Mouse (Mus musculus) bone marrow, adult 2 months (tissue): Measurements from ENCODE around the gene Snrnp27. TPM values are rescaled to one million over a fixed set of nuclear protein-coding genes. Genes with fewer than 3 reads are reported as not detected.

Experiments
- H3K27ac ChIP-seq: fragments of 200-500 bp; 2 replicates; pipeline ENCODE4 v1.5.1; 2012; ENCODE audit warnings: low read depth, mild to moderate bottlenecking, control low read depth, inconsistent platforms, low read length; ENCODE audit not compliant: control insufficient read depth, poor library complexity, insufficient read depth
- H3K4me1 ChIP-seq: fragments of 200-500 bp; 2 replicates; pipeline ENCODE4 v1.6.1; 2011; ENCODE audit warnings: low read length; ENCODE audit not compliant: control insufficient read depth, insufficient read depth
- H3K4me3 ChIP-seq: fragments of 200-500 bp; replicated peaks from 2 replicates; pipeline ENCODE3; 2011; ENCODE audit warnings: mild to moderate bottlenecking, low read depth, low read length, control low read depth; ENCODE audit not compliant: control insufficient read depth
- CTCF ChIP-seq: fragments of 200-500 bp; IDR thresholded peaks from 2 replicates; pipeline ENCODE4 v1.5.1; 2011; ENCODE audit warnings: low read length, control low read depth; ENCODE audit not compliant: control insufficient read depth, insufficient read depth
- POLR2A ChIP-seq: fragments of 200-500 bp; IDR thresholded peaks from 2 replicates; pipeline ENCODE4 v1.6.1; 2011; ENCODE audit warnings: low read depth, mild to moderate bottlenecking, control low read depth, low read length, borderline replicate concordance; ENCODE audit not compliant: control insufficient read depth
- WGBS: fragments of 180-500 bp; shearing (Covaris S2); methylation state at CpG from one replicate; pipeline ENCODE4 v1.1.7; 2018; 5-methylcytosine and 5-hydroxymethylcytosine counted together
- polyA plus RNA-seq: library from polyadenylated mRNA; stranded (reverse); fragments of >200 nt; gene quantifications from 2 replicates; pipeline ENCODE4 v1.2.4, GENCODE M21; 2011; ENCODE audit warnings: low replicate concordance; ENCODE audit not compliant: missing spikeins, insufficient read depth, insufficient read length

The Snrnp27 gene
- 47.5 and 47.8 TPM in 2 replicates for polyA plus RNA-seq

GRCm38 (mm10) chr6:86683872-86684654, at the start of gene Snrnp27:
Gene Snrnp27, minus strand, starts transcription at chr6:86684522.
- TF ChIP-seq POLR2A: peak; percentile 85
- TF ChIP-seq CTCF: no peak
- H3K27ac ChIP-seq: peak within 1 kb of the TSS; percentile 53
- 3% methylated on average over 36 of the region's 36 CpGs for whole genome bisulfite sequencing
- H3K4me1 ChIP-seq: no peaks in the 10 kb centered on the region; the same call in 1 of the 2 replicates
- H3K4me3 ChIP-seq: peak within 1 kb of the TSS; percentile 86

GRCm38 (mm10) chr6:86733183-86733876, 49.0 kb upstream of the Snrnp27 start, which contains the start of gene Gmcl1:
Gene Gmcl1, minus strand, starts transcription at chr6:86733383.
- Histone ChIP-seq H3K27ac (peak within 1 kb of the TSS; percentile 79), H3K4me1 (no peaks in the 10 kb centered on the region; the same call in 1 of the 2 replicates), H3K4me3 (peak within 1 kb of the TSS; percentile 85)
- TF ChIP-seq POLR2A (peak; percentile 73; the same call in 1 of the 2 replicates), CTCF (no peak)
- WGBS: under 1% methylated on average over 58 of the region's 59 CpGs

DNA sequence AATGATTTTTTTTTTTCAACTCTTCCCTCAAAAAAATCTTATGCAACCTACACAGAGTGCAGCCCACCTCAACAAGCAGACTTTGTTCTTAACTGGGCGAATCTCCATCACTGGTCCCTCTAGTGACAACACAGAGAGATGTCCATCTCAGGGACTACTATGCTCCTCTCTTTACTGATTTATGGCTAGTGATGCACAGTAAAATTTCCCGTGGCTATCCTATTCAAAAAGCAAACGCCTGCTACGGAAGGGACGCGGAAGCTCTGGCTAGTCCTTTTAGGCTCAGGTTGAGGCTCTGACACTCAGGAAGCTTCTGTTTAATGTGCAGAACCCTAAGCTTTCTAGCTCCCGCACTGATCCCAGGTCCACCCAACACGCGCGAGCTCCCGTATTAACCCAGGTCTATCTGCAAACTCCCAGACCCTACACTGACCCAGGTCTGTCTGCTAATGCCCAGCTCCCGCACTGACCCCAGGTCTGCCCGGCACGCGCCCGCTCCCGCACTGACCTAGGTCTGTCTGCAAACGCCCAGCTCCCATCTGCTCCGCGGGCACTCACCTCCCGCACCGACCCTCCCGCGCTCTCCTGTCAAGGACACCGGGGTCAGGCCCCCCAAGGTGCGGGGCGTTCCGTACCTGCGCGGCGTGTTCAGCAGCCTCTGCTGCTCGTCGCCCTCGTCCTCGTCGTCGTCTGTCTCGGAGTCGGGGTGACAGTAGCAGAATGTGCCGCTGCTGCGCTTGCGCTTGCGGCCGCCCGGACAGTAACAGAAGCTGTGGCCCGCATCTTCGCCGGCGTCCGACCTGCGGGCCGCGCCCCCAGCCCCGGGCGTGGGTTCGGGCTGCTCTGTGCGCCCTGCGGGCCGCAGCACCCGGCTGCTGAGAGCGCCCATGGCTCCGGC, 48.2 kb upstream of the Snrnp27 start:
- peak overlapping the region; percentile 79 for H3K27ac ChIP-seq
- no peaks in the 10 kb centered on the region; the same call in 1 of the 2 replicates for H3K4me1 ChIP-seq
- no peak for TF ChIP-seq CTCF
- no peak for TF ChIP-seq POLR2A
- WGBS: under 1% methylated on average over 62 of the region's 62 CpGs
- peak overlapping the region; percentile 85 for H3K4me3 ChIP-seq

DNA sequence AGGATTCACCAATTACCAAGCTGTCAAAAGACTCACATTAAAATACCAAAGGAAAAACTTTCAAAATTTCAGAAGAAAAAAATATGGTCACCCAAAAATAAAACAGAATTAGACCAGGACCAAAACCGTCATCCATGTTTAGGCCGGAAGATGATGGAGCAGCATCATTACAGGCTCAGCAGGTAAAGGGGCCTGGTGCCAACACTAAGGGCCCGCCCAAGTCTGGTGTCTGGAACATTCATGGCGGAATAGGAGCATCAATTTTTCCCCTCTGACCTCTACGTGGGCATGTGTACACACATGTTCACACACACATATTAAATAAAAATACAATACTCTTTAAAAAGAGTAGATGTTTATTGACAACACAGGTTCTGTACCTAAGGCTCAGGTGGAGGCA, 44.4 kb upstream of the Snrnp27 start:
- H3K4me1 ChIP-seq: no peaks in the 10 kb centered on the region
- TF ChIP-seq CTCF (no peak), POLR2A (no peak)
- no peak overlapping the region for H3K4me3 ChIP-seq
- 91% methylated on average over 5 of the region's 5 CpGs for WGBS
- no peak overlapping the region for H3K27ac ChIP-seq

DNA sequence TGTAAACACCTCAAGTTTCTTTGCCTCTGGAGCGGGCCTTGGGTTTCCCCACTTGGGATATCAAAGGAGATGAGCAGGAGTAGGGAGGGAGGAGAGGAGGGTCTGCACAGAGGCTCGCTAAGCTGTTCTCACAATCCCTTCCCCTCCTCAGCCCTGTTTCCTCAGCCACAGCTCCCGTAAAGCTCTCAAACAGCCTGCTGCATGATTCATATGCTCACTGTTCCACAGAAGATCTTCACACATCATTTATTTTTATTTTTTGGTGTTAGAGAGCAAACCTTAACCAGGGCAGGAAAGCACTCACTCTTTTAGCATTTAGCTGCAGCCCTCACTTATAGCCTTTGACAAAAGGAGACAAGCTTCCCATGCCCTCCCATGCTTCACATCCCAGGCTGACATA, 37.7 kb upstream of the Snrnp27 start:
- no peak overlapping the region for H3K4me3 ChIP-seq
- TF ChIP-seq POLR2A: no peak
- H3K27ac ChIP-seq: no peak overlapping the region
- H3K4me1 ChIP-seq: no peaks in the 10 kb centered on the region
- 84% methylated on average over 3 of the region's 3 CpGs for WGBS

GRCm38 (mm10) chr6:86708072-86708774, 23.9 kb upstream of the Snrnp27 start:
- H3K27ac ChIP-seq: no peak overlapping the region
- 87% methylated on average over 4 of the region's 4 CpGs for WGBS
- TF ChIP-seq CTCF (no peak), POLR2A (no peak)
- H3K4me3 ChIP-seq: no peak overlapping the region
- no peaks in the 10 kb centered on the region for H3K4me1 ChIP-seq

- Histone ChIP-seq H3K4me1 (no peaks in the 10 kb centered on the region), H3K4me3 (no peak overlapping the region), H3K27ac (no peak overlapping the region)
- 92% methylated on average over 9 of the region's 9 CpGs for WGBS
- TF ChIP-seq POLR2A (no peak), CTCF (no peak)
These were observed 18.3 kb upstream of the Snrnp27 start for GRCm38 (mm10) chr6:86702577-86702976.
